Mouse (Mus musculus) embryonic stem cell, embryonic (primary cell): ENCODE data around the gene Dennd4a.

Source experiments
- CTCF ChIA-PET, 4 experiments: fragments of 300-600 bp in 2 of 4; fragments of 350-600 bp in 2 of 4; sonication (Branson Sonifier 250); formaldehyde crosslinking; loops; one replicate each; lab custom pipeline; 2022; ENCODE audit warnings: inconsistent platforms in 2 of 4; lab: Charles Lee
- POLR2A ChIA-PET, 4 experiments: fragments of 300-600 bp in 2 of 4; fragments of 350-600 bp in 2 of 4; sonication (Branson Sonifier 250); formaldehyde crosslinking; loops; one replicate each; lab custom pipeline; 2022; ENCODE audit warnings: antibody characterized with exemption in 4 of 4, inconsistent platforms in 1 of 4; lab: Charles Lee

The Dennd4a gene

GRCm38 (mm10) chr9:64824389-64825008, 13.4 kb downstream of the Dennd4a start:
- POLR2A ChIA-PET, result interaction anchor here in 2 of 4 experiments (0.6 to 2.1 kb wide), 2 partner anchors 13 kb away, joined by 6 to 12 read pairs; partner anchors contain the start of gene Dennd4a (in 1 of the 2)

GRCm38 (mm10) chr9:64830092-64830618, 19.0 kb downstream of the Dennd4a start:
- ChIA-PET CTCF (no interaction called here), POLR2A (interaction anchor here in 1 of 4 experiments (0.6 to 1.5 kb wide), 2 partner anchors 18 to 24 kb away, joined by 3 to 4 read pairs; no protein-coding TSS in a partner anchor)

More at GRCm38 (mm10) chr9:64824389-64825008, 13.4 kb downstream of the Dennd4a start:
- CTCF ChIA-PET, result interaction anchor here in 2 of 4 experiments (0.6 to 0.8 kb wide), 3 partner anchors 55 to 472 kb away, joined by 4 to 6 read pairs (median 4); no protein-coding TSS in a partner anchor

GRCm38 (mm10) chr9:64830641-64831040, 19.5 kb downstream of the Dennd4a start:
- ChIA-PET POLR2A (interaction anchor here in 3 of 4 experiments (0.5 to 1.5 kb wide), 8 partner anchors 8 to 153 kb away, joined by 3 to 4 read pairs (median 3); no protein-coding TSS in a partner anchor), CTCF (interaction anchor here in 1 of 4 experiments (0.6 kb wide), 1 partner anchor 437 kb away, joined by 3 read pairs; no protein-coding TSS in a partner anchor)

GRCm38 (mm10) chr9:64831760-64832159, 20.6 kb downstream of the Dennd4a start:
- CTCF ChIA-PET, result no interaction called here
- POLR2A ChIA-PET, result interaction anchor here in 3 of 4 experiments (1.0 to 1.5 kb wide), 5 partner anchors 9 to 63 kb away, joined by 3 to 4 read pairs (median 3); no protein-coding TSS in a partner anchor

- POLR2A ChIA-PET, result interaction anchor here in 1 of 4 experiments (1.0 to 1.4 kb wide), 2 partner anchors 11 to 23 kb away, joined by 3 to 4 read pairs; partner anchors contain the start of gene Dennd4a
Measured at GRCm38 (mm10) chr9:64834418-64834817, 23.3 kb downstream of the Dennd4a start.

GRCm38 (mm10) chr9:64845355-64845754, 34.2 kb downstream of the Dennd4a start:
- CTCF ChIA-PET, result no interaction called here
- POLR2A ChIA-PET, result interaction anchor here in 1 of 4 experiments (0.8 kb wide), 1 partner anchor 11 kb away, joined by 3 read pairs; no protein-coding TSS in a partner anchor

More at GRCm38 (mm10) chr9:64834418-64834817, 23.3 kb downstream of the Dennd4a start:
- CTCF ChIA-PET, result interaction anchor here in 1 of 4 experiments (0.6 kb wide), 1 partner anchor 124 kb away, joined by 3 read pairs; no protein-coding TSS in a partner anchor

- POLR2A ChIA-PET, result no interaction called here
Measured at GRCm38 (mm10) chr9:64849548-64849947, 38.4 kb downstream of the Dennd4a start.

GRCm38 (mm10) chr9:64860083-64860482, 48.9 kb downstream of the Dennd4a start:
- ChIA-PET POLR2A (interaction anchor here in 2 of 4 experiments (0.6 to 1.1 kb wide), 2 partner anchors 49 to 552 kb away, joined by 3 read pairs; no protein-coding TSS in a partner anchor), CTCF (interaction anchor here in 2 of 4 experiments (0.7 kb wide), 2 partner anchors 70 to 392 kb away, joined by 4 to 5 read pairs; no protein-coding TSS in a partner anchor)

More at GRCm38 (mm10) chr9:64849548-64849947, 38.4 kb downstream of the Dennd4a start:
- CTCF ChIA-PET, result no interaction called here

- ChIA-PET CTCF (interaction anchor here (0.6 to 2.5 kb wide), 22 partner anchors 25 to 1191 kb away, joined by 3 to 15 read pairs (median 4); no protein-coding TSS in a partner anchor), POLR2A (interaction anchor here in 2 of 4 experiments (0.6 to 1.5 kb wide), 5 partner anchors 16 to 209 kb away, joined by 3 to 6 read pairs (median 4); no protein-coding TSS in a partner anchor)
Measured at GRCm38 (mm10) chr9:64862687-64863086, 51.5 kb downstream of the Dennd4a start.

GRCm38 (mm10) chr9:64886008-64886407, 74.9 kb downstream of the Dennd4a start:
- CTCF ChIA-PET, result interaction anchor here in 1 of 4 experiments (0.8 kb wide), 1 partner anchor 396 kb away, joined by 3 read pairs; no protein-coding TSS in a partner anchor

GRCm38 (mm10) chr9:64896605-64897004, 85.5 kb downstream of the Dennd4a start:
- POLR2A ChIA-PET, result interaction anchor here in 1 of 4 experiments (0.6 kb wide), 1 partner anchor 188 kb away, joined by 3 read pairs; no protein-coding TSS in a partner anchor
- CTCF ChIA-PET, result no interaction called here

More at GRCm38 (mm10) chr9:64886008-64886407, 74.9 kb downstream of the Dennd4a start:
- POLR2A ChIA-PET, result no interaction called here

GRCm38 (mm10) chr9:64902866-64903265, 91.7 kb downstream of the Dennd4a start:
- ChIA-PET POLR2A (interaction anchor here in 2 of 4 experiments (0.9 to 1.7 kb wide), 7 partner anchors 15 to 621 kb away, joined by 3 to 4 read pairs (median 3); partner anchors contain the start of gene Tipin (in 1 of the 2)), CTCF (interaction anchor here (0.5 to 2.2 kb wide), 21 partner anchors 9 to 455 kb away, joined by 3 to 10 read pairs (median 4); partner anchors contain the start of genes Dennd4a (in 2 of the 4), Rab11a (in 1 of the 4) and Slc24a1 (in 1 of the 4))

- CTCF ChIA-PET, result interaction anchor here (0.5 to 2.2 kb wide), 29 partner anchors 10 to 596 kb away, joined by 3 to 10 read pairs (median 3); partner anchors contain the start of genes Dennd4a (in 2 of the 4), Rab11a (in 1 of the 4) and Slc24a1 (in 1 of the 4)
- POLR2A ChIA-PET, result interaction anchor here in 3 of 4 experiments (0.5 to 1.7 kb wide), 11 partner anchors 15 to 622 kb away, joined by 3 to 7 read pairs (median 3); partner anchors contain the start of gene Tipin (in 1 of the 3)
Measured at GRCm38 (mm10) chr9:64903386-64903785, 92.2 kb downstream of the Dennd4a start.

- CTCF ChIA-PET, result interaction anchor here in 1 of 4 experiments (1.1 kb wide), 1 partner anchor 23 kb away, joined by 3 read pairs; no protein-coding TSS in a partner anchor
- POLR2A ChIA-PET, result interaction anchor here in 2 of 4 experiments (0.6 to 0.9 kb wide), 3 partner anchors 15 to 256 kb away, joined by 3 to 6 read pairs (median 4); no protein-coding TSS in a partner anchor
Measured at GRCm38 (mm10) chr9:64904917-64905640, 93.9 kb downstream of the Dennd4a start.

GRCm38 (mm10) chr9:64907441-64907840, 96.3 kb downstream of the Dennd4a start:
- ChIA-PET POLR2A (no interaction called here), CTCF (interaction anchor here in 1 of 4 experiments (0.6 kb wide), 1 partner anchor 30 kb away, joined by 3 read pairs; no protein-coding TSS in a partner anchor)

GRCm38 (mm10) chr9:64913406-64913805, 102.3 kb downstream of the Dennd4a start:
- ChIA-PET CTCF (interaction anchor here in 1 of 4 experiments (0.6 kb wide), 1 partner anchor 1000 kb away, joined by 9 read pairs; no protein-coding TSS in a partner anchor), POLR2A (no interaction called here)

- CTCF ChIA-PET, result interaction anchor here in 1 of 4 experiments (0.6 kb wide), 1 partner anchor 1000 kb away, joined by 9 read pairs; no protein-coding TSS in a partner anchor
- POLR2A ChIA-PET, result no interaction called here
Measured at GRCm38 (mm10) chr9:64913973-64914372, 102.8 kb downstream of the Dennd4a start.
